Mouse (Mus musculus): ENCODE results near the gene Zgpat.
A peak's percentile ranks its signal among the peaks of the same experiment; 100 is the strongest.

- TF ChIP-seq CTCF (IDR thresholded peaks at IDR 0.05; ENCODE audit: control insufficient read depth, insufficient read depth, low read length) (peak; percentile 93), POLR2A (IDR thresholded peaks at IDR 0.05; ENCODE audit: borderline replicate concordance, control insufficient read depth, low read depth, low read length) (no peak)
Measured at GRCm38 (mm10) chr2:181392600-181393213, 28.0 kb downstream of the Zgpat start.

Data from bone marrow, adult 2 months (tissue).